Mouse (Mus musculus): ENCODE results near the gene Olfr1425.
"Not testable (repeated sequence)": the region's sequence is repeated elsewhere in the genome, so short reads cannot be mapped to it uniquely, and the experiment has no call there.

Olfr1425 gene

DNA sequence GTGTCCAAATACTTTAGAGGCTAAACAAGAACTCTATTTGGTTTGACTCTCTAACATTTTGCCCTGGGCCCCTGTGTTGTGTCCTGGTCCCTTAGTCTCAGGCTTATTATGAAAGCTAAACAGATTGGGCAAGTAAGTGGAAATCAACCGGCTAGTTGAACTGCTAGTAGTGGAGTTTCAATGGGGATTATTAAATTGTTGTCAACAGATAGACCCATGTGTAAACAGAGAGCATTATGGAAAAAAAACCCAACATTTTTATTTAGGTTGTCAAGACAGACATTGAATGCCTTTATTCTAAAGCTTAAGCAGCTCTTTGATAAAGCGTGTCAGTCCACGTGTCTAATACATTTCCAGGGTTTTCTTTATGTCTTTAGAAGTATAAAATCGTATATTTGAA lies at the start of gene Olfr1425:
TSS of gene Olfr1425 (minus strand) at position 101 of the 400 bp plus-strand sequence.
- not testable (repeated sequence) for DNase-seq (ENCODE audit: low spot score)

DNA sequence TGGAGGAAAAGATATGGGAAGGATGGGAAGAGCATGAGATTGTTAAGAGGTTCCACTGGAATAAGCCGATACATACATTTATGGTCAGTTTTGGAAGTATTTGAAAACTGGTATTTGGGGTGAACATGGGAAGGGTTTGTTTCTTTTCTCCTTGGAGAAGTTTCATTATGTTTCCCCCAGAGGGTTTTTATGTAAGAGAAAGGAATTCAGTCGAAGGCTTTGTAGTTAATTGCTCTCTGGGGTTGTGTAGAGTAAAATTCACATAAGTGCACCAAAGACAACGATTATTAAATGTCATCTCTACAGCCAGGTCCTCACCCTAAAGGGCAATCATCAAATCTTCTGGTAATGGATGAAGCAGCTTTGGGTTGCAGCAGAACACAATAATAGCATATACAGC lies 45.6 kb upstream of the Olfr1425 start, which contains the start of gene Olfr76:
TSS of gene Olfr76 (minus strand) at position 101 of the 400 bp plus-strand sequence.
- DNase-seq (ENCODE audit: low spot score): no peak

DNA sequence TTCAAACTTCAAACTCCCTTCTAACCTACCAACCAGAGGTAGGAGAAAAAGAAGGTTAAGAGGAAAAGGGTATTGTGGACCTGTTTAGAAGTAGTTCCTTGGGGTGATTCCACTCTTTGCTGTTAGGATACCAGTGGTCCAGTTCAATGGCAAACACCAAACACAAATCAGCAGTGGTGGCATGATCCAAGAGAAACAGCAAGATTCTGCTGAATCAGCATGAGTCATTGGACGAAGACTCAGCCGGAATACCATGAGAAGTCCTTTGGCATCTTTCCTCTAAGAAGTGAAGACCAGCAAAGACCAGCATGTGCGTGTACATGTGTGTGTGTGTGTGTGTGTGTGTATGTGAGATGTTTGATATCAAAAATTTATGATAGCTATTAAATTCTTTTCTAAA lies 38.9 kb upstream of the Olfr1425 start:
- no peak for DNase-seq (ENCODE audit: low spot score)

DNA sequence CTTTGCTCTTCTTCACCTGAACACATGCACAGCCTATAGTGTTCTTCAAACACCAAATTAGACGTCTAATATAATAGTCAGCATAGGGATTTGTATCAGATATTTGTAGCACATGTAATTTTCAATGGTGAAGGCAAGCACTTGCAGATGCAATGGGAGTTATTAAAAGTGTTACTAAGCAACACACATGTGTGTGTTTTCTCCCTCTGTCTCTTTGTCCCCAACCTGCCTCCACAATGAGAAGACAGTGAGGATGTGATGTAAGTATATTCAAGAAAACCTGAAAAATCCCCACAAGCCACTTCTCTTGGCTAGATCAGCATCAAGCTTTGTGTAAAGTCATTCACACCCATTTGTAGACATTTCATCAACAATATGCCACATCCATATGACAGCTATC lies 38.3 kb upstream of the Olfr1425 start, which contains the start of gene Olfr1428:
TSS of gene Olfr1428 (minus strand) at position 101 of the 400 bp plus-strand sequence.
- DNase-seq (ENCODE audit: low spot score): no peak

DNA sequence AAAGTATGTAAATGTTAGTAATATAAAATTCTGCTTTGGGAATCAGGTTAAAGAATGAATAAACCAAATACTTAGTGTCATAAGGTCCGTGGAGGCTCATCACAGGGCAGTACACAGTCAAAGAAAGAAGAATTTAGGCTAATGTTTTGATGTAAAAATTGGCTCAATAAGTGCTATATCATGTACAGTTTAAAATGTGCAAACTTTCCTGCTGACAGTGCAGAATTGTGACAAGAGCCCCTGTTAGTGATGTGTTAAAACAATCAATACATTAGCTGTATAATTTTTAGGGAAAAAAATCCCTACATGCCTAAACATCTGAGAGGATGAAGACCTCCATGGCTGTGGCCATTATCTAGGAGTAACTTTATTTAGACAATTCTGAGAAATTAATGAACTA lies 36.3 kb upstream of the Olfr1425 start:
- no peak for DNase-seq (ENCODE audit: low spot score)

- no peak for DNase-seq (ENCODE audit: low spot score)
These were observed 27.0 kb upstream of the Olfr1425 start for GRCm38 (mm10) chr19:12104541-12104940.

DNA sequence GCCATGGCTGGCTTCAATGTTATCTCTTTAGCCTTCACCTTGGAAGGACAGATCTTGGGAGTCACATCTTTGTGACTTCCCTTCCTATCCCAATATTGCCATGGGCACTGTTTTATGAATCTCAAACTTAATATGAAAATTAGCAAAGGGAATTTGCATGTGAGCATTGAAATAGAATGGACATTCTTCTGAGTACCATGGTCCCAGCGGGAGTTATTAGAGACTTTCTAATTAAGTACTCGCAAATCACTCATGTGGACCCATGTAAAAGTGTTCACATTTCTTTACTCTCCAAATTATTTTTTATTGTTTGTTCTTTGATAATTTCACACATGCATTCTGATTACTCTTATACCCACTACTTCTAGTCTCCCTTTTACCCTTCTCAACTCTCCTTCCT lies 25.7 kb upstream of the Olfr1425 start, which contains the start of gene Olfr1427:
TSS of gene Olfr1427 (minus strand) at position 101 of the 400 bp plus-strand sequence.
- no peak for DNase-seq (ENCODE audit: low spot score)

DNA sequence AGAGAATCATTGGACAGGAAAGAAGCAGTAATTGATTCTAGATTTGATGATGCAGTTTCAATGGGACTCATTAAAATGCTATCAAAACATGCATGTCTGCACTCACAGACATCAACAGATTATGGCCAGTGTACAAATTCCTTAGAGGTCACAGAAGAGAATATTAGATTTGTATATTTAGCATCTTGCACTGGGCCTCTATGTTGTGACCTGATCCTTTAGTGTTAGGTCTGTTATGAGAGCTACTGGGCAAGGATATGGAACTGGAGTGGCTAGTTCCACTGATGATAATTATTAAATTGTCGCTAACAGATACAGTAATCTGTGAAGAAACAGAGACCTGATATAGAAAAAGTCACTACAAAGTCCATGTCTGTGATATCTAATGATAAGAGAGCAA lies 14.4 kb upstream of the Olfr1425 start, which contains the start of gene Olfr1426:
TSS of gene Olfr1426 (minus strand) at position 101 of the 400 bp plus-strand sequence.
- no peak for DNase-seq (ENCODE audit: low spot score)

DNA sequence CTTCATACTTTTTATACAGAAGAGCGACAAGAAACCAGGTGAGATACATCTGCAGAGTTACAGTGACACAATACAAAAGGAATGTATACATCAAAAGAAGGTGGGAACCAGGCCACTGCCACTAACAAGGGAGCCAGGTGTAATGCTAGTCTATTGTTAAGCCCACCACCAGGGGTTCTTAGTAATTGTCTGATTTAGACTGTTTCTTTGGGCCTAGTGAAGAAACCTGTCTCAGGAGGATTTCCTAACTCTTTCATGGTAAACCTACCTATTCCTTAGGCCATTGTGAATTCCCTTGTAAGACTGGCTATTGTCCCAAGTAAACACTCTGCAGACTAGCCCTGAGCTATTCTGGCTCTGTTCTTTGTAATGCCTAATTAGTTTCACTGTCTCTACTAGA lies 8.0 kb downstream of the Olfr1425 start:
- not testable (repeated sequence) for DNase-seq (ENCODE audit: low spot score)

- not testable (repeated sequence) for DNase-seq (ENCODE audit: low spot score)
These were observed 9.7 kb downstream of the Olfr1425 start for GRCm38 (mm10) chr19:12067806-12068205.

- DNase-seq (ENCODE audit: low spot score): not testable (repeated sequence)
These were observed 14.9 kb downstream of the Olfr1425 start, which contains the start of gene Olfr1424 for GRCm38 (mm10) chr19:12062582-12062981. Olfr1424 (minus strand) TSS chr19:12062682.

- DNase-seq (ENCODE audit: low spot score): no peak
These were observed 34.4 kb downstream of the Olfr1425 start for GRCm38 (mm10) chr19:12043163-12043562.

- no peak for DNase-seq (ENCODE audit: low spot score)
These were observed 36.3 kb downstream of the Olfr1425 start, which contains the start of gene Olfr1423 for GRCm38 (mm10) chr19:12041217-12041616. Olfr1423 (minus strand) TSS chr19:12041317.

- no peak for DNase-seq (ENCODE audit: low spot score)
These were observed 39.8 kb downstream of the Olfr1425 start for GRCm38 (mm10) chr19:12037727-12038126.

GRCm38 (mm10) chr19:12026606-12027005 lies 50.9 kb downstream of the Olfr1425 start:
- DNase-seq (ENCODE audit: low spot score): no peak

- DNase-seq (ENCODE audit: low spot score): no peak
These were observed 52.2 kb downstream of the Olfr1425 start for GRCm38 (mm10) chr19:12025333-12025732.

- no peak for DNase-seq (ENCODE audit: low spot score)
These were observed 53.4 kb downstream of the Olfr1425 start for GRCm38 (mm10) chr19:12024149-12024548.

All from testis, postnatal 14 days (tissue).